Mouse (Mus musculus) liver, embryonic 14.5 days (tissue): ENCODE results near the gene Pigm.

Source experiments
- CTCF ChIP-seq: IDR thresholded peaks from 2 replicates; pipeline ENCODE4 v1.5.1; 2016; ENCODE audit warnings: antibody characterized with exemption, low read depth, control low read depth
- EP300 ChIP-seq: IDR thresholded peaks from 2 replicates; pipeline ENCODE4 v1.6.1; 2016; ENCODE audit warnings: antibody characterized with exemption, low read depth

DNA sequence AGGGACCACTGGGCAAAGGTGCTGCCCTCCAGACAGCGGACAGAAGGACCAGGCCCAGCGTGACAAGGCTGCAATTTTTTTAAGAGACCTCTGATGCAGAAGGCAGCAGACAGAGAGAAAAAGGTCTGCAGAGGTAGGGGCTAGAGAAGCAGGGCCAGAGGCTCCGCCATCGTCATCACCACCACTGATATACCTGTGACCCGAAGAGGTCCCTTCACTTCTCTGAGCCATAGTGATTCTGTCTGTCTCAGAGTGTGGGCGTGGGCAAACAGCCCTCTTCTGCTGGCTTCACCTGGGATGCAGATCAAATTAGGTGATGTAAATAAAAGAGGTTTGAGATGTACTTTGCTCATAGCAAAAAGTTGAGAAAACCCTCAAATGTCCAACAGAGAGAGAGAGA lies 46.7 kb upstream of the Pigm start:
- TF ChIP-seq CTCF = no peak
- no peak for TF ChIP-seq EP300
